ENCODE assay signal across 24 mouse cellular contexts in the genomic region with DNA sequence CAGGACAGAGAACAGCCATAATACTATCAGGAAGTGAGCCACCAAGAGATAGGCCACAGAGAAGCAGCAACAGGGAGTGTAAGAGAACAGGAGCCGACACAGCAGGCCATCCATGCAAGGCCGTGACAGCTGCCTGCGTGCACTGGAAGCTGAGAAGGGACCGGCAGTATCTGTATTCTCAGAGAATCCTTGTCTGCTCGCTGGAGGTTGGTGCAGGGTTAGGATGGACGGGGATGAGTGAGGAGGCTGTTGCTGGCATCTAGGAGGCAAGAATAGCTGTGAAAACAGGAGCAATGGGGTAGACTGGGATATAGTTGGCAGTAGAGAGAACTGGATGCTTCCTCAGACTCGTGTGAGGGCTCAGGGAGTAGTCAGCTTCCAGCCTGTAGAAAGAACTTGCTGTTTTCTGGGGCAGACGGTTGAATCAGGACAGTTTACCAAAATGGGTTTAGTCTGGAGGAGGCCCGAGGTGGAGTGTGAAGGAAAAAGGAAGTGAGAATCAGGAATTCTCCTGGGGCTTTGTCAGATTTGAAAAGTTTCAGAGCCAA. TPM values are rescaled to one million over a fixed set of nuclear protein-coding genes. Genes with fewer than 3 reads are reported as not detected.
DNase-seq lines count a peak whose midpoint lies in the region; ATAC-seq and TF ChIP-seq lines count a peak whose summit lies in the region.
"Had no signal": no experiment of that assay in that cellular context is flagged by ENCODE, and none has a peak within 500 bp of the region (broad histone marks: within the 10 kb centered on the region; RNA-seq: fewer than 3 reads in every experiment).

No protein-coding gene starts in this region.

- no peak overlapping the region for H3K27ac ChIP-seq in CH12.LX (ENCODE audit: insufficient read depth, low read depth)
- peak overlapping the region; percentile 72; the same call in 1 of the 2 replicates for H3K27ac ChIP-seq in left cerebral cortex, adult 2 months
- H3K27ac ChIP-seq: embryonic facial prominence, embryonic 13.5 days; forebrain, embryonic 13.5 days; hindbrain, embryonic 13.5 days; hindbrain, postnatal 0 days had no signal

- intact Hi-C loops in left cerebral cortex, postnatal 4 days (cut with DNase I): no loop called here
- intact Hi-C loops in left cerebral cortex, adult 2 months (cut with DNase I): loop anchor here (2.0 kb wide), 1 partner anchor 34 kb away; a partner anchor contains a TSS
- intact Hi-C loops in heart, postnatal 14 days (cut with DNase I): no loop called here

- peak; percentile 79 for ATAC-seq in frontal cortex, adult (ENCODE audit: low TSS enrichment)
- ATAC-seq: activated CD4-positive, CD25-positive, alpha-beta regulatory T cell, adult 4 months; forebrain, embryonic 13.5 days; forebrain, postnatal 0 days; hindbrain, postnatal 0 days; Patski had no signal

- no peaks in the 10 kb centered on the region for H3K27me3 ChIP-seq in CH12.LX (replicated peaks)
- H3K27me3 ChIP-seq: embryonic facial prominence, embryonic 13.5 days; forebrain, embryonic 13.5 days; hindbrain, embryonic 13.5 days; Patski had no signal

- dilution Hi-C loops in CH12.LX (cut with MboI; ENCODE audit: extremely low pct_ligation_motif_present, extremely low pct_unique_long_range_greater_than_20kb, low sequenced_read_pairs): no loop called here

- TF ChIP-seq CTCF in CH12.LX (conservative IDR thresholded peaks at IDR 0.05 in 1 of 2, IDR thresholded peaks at IDR 0.05 in 1 of 2; ENCODE audit: low read depth in 2 of 2, low read length in 2 of 2): no peak
- no peak for TF ChIP-seq CTCF in left cerebral cortex, adult 2 months (IDR thresholded peaks at IDR 0.05)

- peaks cover 0 to 5% of the 10 kb centered on the region in 2 experiments; a peak in 1 of 4 replicates for H3K4me1 ChIP-seq in CH12.LX (ENCODE audit: control insufficient read depth in 1 of 2, insufficient read depth in 2 of 2)
- H3K4me1 ChIP-seq: embryonic facial prominence, embryonic 13.5 days; forebrain, embryonic 13.5 days; hindbrain, embryonic 13.5 days had no signal

- no peak overlapping the region for H3K4me2 ChIP-seq in CH12.LX (ENCODE audit: insufficient read depth, low read depth, poor library complexity, severe bottlenecking)
- H3K4me2 ChIP-seq: embryonic facial prominence, embryonic 13.5 days; forebrain, embryonic 13.5 days; hindbrain, embryonic 13.5 days had no signal

- H3K9ac ChIP-seq in CH12.LX (ENCODE audit: insufficient read depth, low read depth): no peak overlapping the region
- H3K9ac ChIP-seq: embryonic facial prominence, embryonic 13.5 days; forebrain, embryonic 13.5 days; forebrain, postnatal 0 days; hindbrain, embryonic 13.5 days had no signal

- no peak for TF ChIP-seq RAD21 in CH12.LX (IDR thresholded peaks at IDR 0.05; ENCODE audit: low read depth, low read length)

- no peaks in the 10 kb centered on the region for H3K79me2 ChIP-seq in CH12.LX (replicated peaks; ENCODE audit: control insufficient read depth, extremely low read depth, insufficient read depth, poor library complexity, severe bottlenecking)

- TF ChIP-seq EP300 in CH12.LX (IDR thresholded peaks at IDR 0.05; ENCODE audit: low read length): peak; percentile 35; the same call in 1 of the 2 replicates

- no peak for DNase-seq in frontal cortex, postnatal 10 days (ENCODE audit: low spot score in 2 of 2)
- peak; percentile 47 to 67 for DNase-seq in left cerebral cortex, adult 18-20 months (ENCODE audit: low spot score in 2 of 2)
- DNase-seq in left cerebral cortex, postnatal 4 days: no peak
- no peak for DNase-seq in CH12.LX (ENCODE audit: extremely low read depth)
- peak in 1 of 2 experiments; percentile 41 for DNase-seq in left cerebral cortex, adult 2 months (ENCODE audit: extremely low spot score in 1 of 2, low spot score in 2 of 2)
- no peak for DNase-seq in heart, postnatal 14 days
- DNase-seq in adrenal gland, postnatal 36 days: no peak
- DNase-seq: adrenal gland, postnatal 14 days; cerebellum, adult 2 months; cerebellum, postnatal 10 days; embryo, embryonic 11 days; forebrain, postnatal 0 days; gastrocnemius, postnatal 36 days; heart, adult 11 months; heart, postnatal 10 days had no signal

- TF ChIP-seq POLR2A in CH12.LX (IDR thresholded peaks at IDR 0.05; ENCODE audit: low read depth, low read length): no peak

- peaks cover 87 to 97% of the 10 kb centered on the region in 2 experiments for H3K36me3 ChIP-seq in CH12.LX (replicated peaks in 1 of 2; ENCODE audit: control insufficient read depth in 1 of 2, insufficient read depth in 1 of 2, low read length in 1 of 2)

- in situ Hi-C loops in CH12.LX (cut with MboI; ENCODE audit: low pct_ligation_motif_present, low pct_unique_long_range_greater_than_20kb, low sequenced_read_pairs): no loop called here

- no peaks in the 10 kb centered on the region for H3K9me3 ChIP-seq in CH12.LX (replicated peaks; ENCODE audit: low read length)
- H3K9me3 ChIP-seq: embryonic facial prominence, embryonic 13.5 days; forebrain, embryonic 13.5 days; hindbrain, embryonic 13.5 days had no signal

- no peak overlapping the region for H3K4me3 ChIP-seq in CH12.LX (replicated peaks in 1 of 3; ENCODE audit: low read depth in 2 of 3, low read length in 2 of 3, poor library complexity in 1 of 3)
- H3K4me3 ChIP-seq in left cerebral cortex, adult 2 months: no peak overlapping the region
- H3K4me3 ChIP-seq: embryonic facial prominence, embryonic 13.5 days; forebrain, embryonic 13.5 days; hindbrain, embryonic 13.5 days had no signal

TF ChIP-seq in CH12.LX, 34 proteins besides CTCF, POLR2A, EP300 and RAD21:
- TF ChIP-seq E2F4 (IDR thresholded peaks at IDR 0.05; ENCODE audit: insufficient replicate concordance, low read depth, low read length) (no peak), JUN (IDR thresholded peaks at IDR 0.05; ENCODE audit: insufficient read depth, low read depth, low read length) (no peak), GABPA (IDR thresholded peaks at IDR 0.05; ENCODE audit: insufficient replicate concordance, low read depth, low read length) (no peak), ZMIZ1 (IDR thresholded peaks at IDR 0.05; ENCODE audit: low read depth, low read length) (no peak), ZNF384 (IDR thresholded peaks at IDR 0.05; ENCODE audit: low read depth, low read length) (no peak)
TF ChIP-seq in CH12.LX: peak in this region for 0.

RNA-seq across cellular contexts. Expression of a gene that starts 11.5 kb away (rescaled TPM):
- 10 to 100 TPM; 32.0 to 32.8 TPM for total RNA-seq in left cerebral cortex, adult 18-20 months (2021)
- total RNA-seq in left cerebral cortex, postnatal 4 days (2021): 10 to 100 TPM; 24.8 to 30.7 TPM
- 59.3 and 87.0 TPM in 2 replicates for total RNA-seq in CH12.LX (2012; rRNA removed)
- total RNA-seq in CH12.LX (2014; rRNA removed): 130 and 140 TPM in 2 replicates
- polyA plus RNA-seq in CH12.LX (2012; ENCODE audit: insufficient read length, low read depth): 61.4 and 62.9 TPM in 2 replicates
- total RNA-seq in left cerebral cortex, adult 2 months (2021): 10 to 100 TPM; 34.8 to 36.5 TPM
- total RNA-seq in heart, postnatal 14 days (2021): 1 to 10 TPM; 8.5 to 8.6 TPM
- total RNA-seq in adrenal gland, postnatal 36 days (2021): 10 to 100 TPM; 12.0 to 15.3 TPM

RNA-seq across cellular contexts. Expression of a gene that starts 24.6 kb away (rescaled TPM):
- 1 to 10 TPM; 5.7 to 7.0 TPM for total RNA-seq in left cerebral cortex, adult 18-20 months (2021)
- total RNA-seq in left cerebral cortex, postnatal 4 days (2021): 10 to 100 TPM; 11.2 to 12.0 TPM
- total RNA-seq in CH12.LX (2012; rRNA removed) (5.7 and 6.0 TPM in 2 replicates), CH12.LX (2014; rRNA removed) (5.5 and 6.5 TPM in 2 replicates)
- polyA plus RNA-seq in CH12.LX (2012; ENCODE audit: insufficient read length, low read depth): 7.8 and 9.2 TPM in 2 replicates
- total RNA-seq in left cerebral cortex, adult 2 months (2021): 1 to 10 TPM; 6.8 to 7.7 TPM
- 1 to 10 TPM; 5.3 to 6.0 TPM for total RNA-seq in heart, postnatal 14 days (2021)
- total RNA-seq in adrenal gland, postnatal 36 days (2021): 10 to 100 TPM in 1 of 2 experiments, 1 to 10 TPM in 1; 9.1 to 10.3 TPM

RNA-seq across cellular contexts. Expression of a gene that starts 24.7 kb away (rescaled TPM):
- total RNA-seq in left cerebral cortex, adult 18-20 months (2021): 10 to 100 TPM; 11.1 to 17.1 TPM
- 10 to 100 TPM; 20.0 to 21.1 TPM for total RNA-seq in left cerebral cortex, postnatal 4 days (2021)
- 9.1 and 13.0 TPM in 2 replicates for total RNA-seq in CH12.LX (2012; rRNA removed)
- 8.0 TPM in 2 replicates for total RNA-seq in CH12.LX (2014; rRNA removed)
- polyA plus RNA-seq in CH12.LX (2012; ENCODE audit: insufficient read length, low read depth): 23.1 and 27.1 TPM in 2 replicates
- total RNA-seq in left cerebral cortex, adult 2 months (2021): 10 to 100 TPM; 14.5 to 20.5 TPM
- total RNA-seq in heart, postnatal 14 days (2021): 10 to 100 TPM; 10.6 to 10.7 TPM
- 10 to 100 TPM; 10.2 to 13.9 TPM for total RNA-seq in adrenal gland, postnatal 36 days (2021)

RNA-seq across cellular contexts. Expression of a gene that starts 34.1 kb away (rescaled TPM):
- total RNA-seq in left cerebral cortex, adult 18-20 months (2021): 10 to 100 TPM; 90.8 to 91.0 TPM
- total RNA-seq in left cerebral cortex, postnatal 4 days (2021): 100 to 1,000 TPM in 1 of 2 experiments, 10 to 100 TPM in 1; 86.9 to 100 TPM
- total RNA-seq in CH12.LX (2012; rRNA removed): 67.3 and 70.9 TPM in 2 replicates
- 86.5 and 105 TPM in 2 replicates for total RNA-seq in CH12.LX (2014; rRNA removed)
- polyA plus RNA-seq in CH12.LX (2012; ENCODE audit: insufficient read length, low read depth): 108 and 125 TPM in 2 replicates
- total RNA-seq in left cerebral cortex, adult 2 months (2021): 10 to 100 TPM; 93.8 to 97.1 TPM
- 10 to 100 TPM; 49.6 to 55.7 TPM for total RNA-seq in heart, postnatal 14 days (2021)
- 10 to 100 TPM; 66.6 to 71.7 TPM for total RNA-seq in adrenal gland, postnatal 36 days (2021)

RNA-seq across cellular contexts. Expression of a gene that starts 52.9 kb away (rescaled TPM):
- 10 to 100 TPM; 58.5 to 66.3 TPM for total RNA-seq in left cerebral cortex, adult 18-20 months (2021)
- total RNA-seq in left cerebral cortex, postnatal 4 days (2021): 10 to 100 TPM; 21.7 to 23.2 TPM
- total RNA-seq in CH12.LX (2012; rRNA removed) (not detected in 2 replicates), CH12.LX (2014; rRNA removed) (not detected in 2 replicates)
- polyA plus RNA-seq in CH12.LX (2012; ENCODE audit: insufficient read length, low read depth): not detected in 2 replicates
- 100 to 1,000 TPM in 1 of 2 experiments, 10 to 100 TPM in 1; 78.6 to 101 TPM for total RNA-seq in left cerebral cortex, adult 2 months (2021)
- total RNA-seq in heart, postnatal 14 days (2021): 10 to 100 TPM; 63.6 to 82.3 TPM
- 10 to 100 TPM in 1 of 2 experiments, 1 to 10 TPM in 1; 7.3 to 11.7 TPM for total RNA-seq in adrenal gland, postnatal 36 days (2021)
- total RNA-seq: hematopoietic stem cell, adult 5-6 weeks had no signal
- polyA plus RNA-seq: activated CD4-positive, CD25-positive, alpha-beta regulatory T cell, adult 4 months; C2C12; embryonic facial prominence, embryonic 13.5 days; Patski had no signal

Comparison
In these comparisons a context has a peak if more than half of its experiments do, and no peak if none do; other contexts are left out.
1. DNase-seq: peak in left cerebral cortex, adult 18-20 months (2 of 2); none in frontal cortex, postnatal 10 days (0 of 2), left cerebral cortex, postnatal 4 days (single experiment), CH12.LX (single experiment), heart, postnatal 14 days (0 of 2) and adrenal gland, postnatal 36 days (0 of 2).